19 mouse cellular contexts compared by ENCODE assay signal in genomic region chr6:38661626-38662025, GRCm38 (mm10). TPM values are rescaled to one million over a fixed set of nuclear protein-coding genes. Genes with fewer than 3 reads are reported as not detected.
"Had no signal": no experiment of that assay in that cellular context is flagged by ENCODE, and none has a peak within 500 bp of the region (broad histone marks: within the 10 kb centered on the region; RNA-seq: fewer than 3 reads in every experiment).

No protein-coding gene starts in this region.

- H3K4me2 ChIP-seq: lung, embryonic 14.5 days; midbrain, embryonic 12.5 days; neural tube, embryonic 12.5 days had no signal

- H3K9me3 ChIP-seq: midbrain, embryonic 12.5 days; midbrain, embryonic 15.5 days; neural tube, embryonic 12.5 days had no signal

- H3K27ac ChIP-seq: macrophage; midbrain, embryonic 12.5 days; midbrain, embryonic 15.5 days; neural tube, embryonic 12.5 days had no signal

- ATAC-seq: midbrain, embryonic 15.5 days had no signal

- H3K4me3 ChIP-seq: megakaryocyte, embryonic 14.5 days; midbrain, embryonic 12.5 days; midbrain, embryonic 15.5 days; neural tube, embryonic 12.5 days had no signal

- H3K9ac ChIP-seq: lung, embryonic 14.5 days; midbrain, embryonic 12.5 days; midbrain, embryonic 15.5 days; neural tube, embryonic 12.5 days had no signal

- H3K36me3 ChIP-seq: midbrain, embryonic 12.5 days; midbrain, embryonic 15.5 days; neural tube, embryonic 12.5 days had no signal

- DNase-seq: lung, adult 18-20 months; lung, embryonic 14.5 days; lung, postnatal 10 days; right cerebral cortex, adult 18-20 months; right cerebral cortex, postnatal 25 days; right cerebral cortex, postnatal 4 days; spleen, adult 18-20 months; thymus, adult 2 months; thymus, postnatal 25 days; thymus, postnatal 4 days had no signal

RNA-seq across cellular contexts. Expression of gene Clec2l, which starts 1.2 kb away (rescaled TPM):
- total RNA-seq: megakaryocyte progenitor cell, adult 5-6 weeks; monocyte, adult 5-6 weeks; neutrophil, adult 5-6 weeks had no signal
- polyA plus RNA-seq: liver, embryonic 16.5 days; macrophage had no signal

RNA-seq across cellular contexts. Expression of gene Klrg2, which starts 24.6 kb away (rescaled TPM):
- total RNA-seq: monocyte, adult 5-6 weeks had no signal
